Mouse (Mus musculus) kidney, adult 2 months (tissue): Measurements from ENCODE around the gene Mical3. TPM values are rescaled to one million over a fixed set of nuclear protein-coding genes. Genes with fewer than 3 reads are reported as not detected.

Experiments
- DNase-seq: peaks from one replicate; pipeline ENCODE4 v3.0.0; 2021
- H3K27ac ChIP-seq: fragments of 200-500 bp; 2 replicates; pipeline ENCODE4 v1.5.1; 2012; ENCODE audit warnings: low read depth, low read length, control low read depth, inconsistent platforms; ENCODE audit not compliant: insufficient read depth
- H3K27me3 ChIP-seq: fragments of 200-500 bp; replicated peaks from 2 replicates; pipeline ENCODE4 v1.6.1; 2012; ENCODE audit warnings: mild to moderate bottlenecking, moderate library complexity, low read length, inconsistent platforms; ENCODE audit not compliant: control insufficient read depth, insufficient read depth
- H3K36me3 ChIP-seq: fragments of 200-500 bp; 2 replicates; pipeline ENCODE4 v1.6.1; 2012; ENCODE audit warnings: mild to moderate bottlenecking, moderate library complexity, low read length, inconsistent platforms; ENCODE audit not compliant: control insufficient read depth, insufficient read depth
- H3K4me1 ChIP-seq: fragments of 200-500 bp; 2 replicates; pipeline ENCODE4 v1.6.1; 2011; ENCODE audit warnings: low read length; ENCODE audit not compliant: control insufficient read depth, insufficient read depth
- H3K4me3 ChIP-seq: fragments of 200-500 bp; 2 replicates; pipeline ENCODE4 v1.5.1; 2011; ENCODE audit warnings: mild to moderate bottlenecking, low read depth, low read length, control low read depth; ENCODE audit not compliant: insufficient read depth
- CTCF ChIP-seq: fragments of 200-500 bp; conservative IDR thresholded peaks from 2 replicates; pipeline ENCODE4 v1.5.1; 2011; ENCODE audit warnings: low read depth, mild to moderate bottlenecking, control low read depth, low read length, moderate library complexity, mixed read lengths; ENCODE audit not compliant: insufficient read depth, insufficient read length
- POLR2A ChIP-seq: fragments of 200-500 bp; IDR thresholded peaks from one replicate; pipeline ENCODE4 v1.6.1; 2011; ENCODE audit warnings: low read depth, low read length, control low read depth
- whole genome bisulfite sequencing: fragments of 180-500 bp; shearing (Covaris S2); methylation state at CpG from one replicate; pipeline ENCODE4 v1.1.7; 2018; 5-methylcytosine and 5-hydroxymethylcytosine counted together
- polyA plus RNA-seq: library from polyadenylated mRNA; depleted of rRNA; stranded (reverse); fragments of >200 nt; gene quantifications from 2 replicates; pipeline ENCODE4 v1.2.3, GENCODE M21; 2012; rRNA removed

The Mical3 gene
- polyA plus RNA-seq, result 16.1 and 17.5 TPM in 2 replicates

- peaks cover 2% of the 10 kb centered on the region; the same call in 1 of the 2 replicates for H3K4me1 ChIP-seq
- peak within 1 kb of the TSS; percentile 15; the same call in 1 of the 2 replicates for H3K4me3 ChIP-seq
- no peaks in the 10 kb centered on the region; the same call in 1 of the 2 replicates for H3K27me3 ChIP-seq
- H3K36me3 ChIP-seq, result no peaks in the 10 kb centered on the region
- no peak within 1 kb of the TSS for H3K27ac ChIP-seq
- WGBS, result 5% methylated on average over 17 of the region's 17 CpGs
- DNase-seq, result no peak
- TF ChIP-seq CTCF (no peak), POLR2A (no peak)
These were observed at the start of gene Mical3 for GRCm38 (mm10) chr6:121130773-121131172. Gene Mical3, minus strand, starts transcription at chr6:121130999.

- no peaks in the 10 kb centered on the region for H3K36me3 ChIP-seq
- DNase-seq, result no peak
- no peaks in the 10 kb centered on the region for H3K27me3 ChIP-seq
- no peak overlapping the region for H3K4me3 ChIP-seq
- TF ChIP-seq POLR2A (no peak), CTCF (no peak)
- WGBS, result 62% methylated on average over 7 of the region's 7 CpGs
- H3K4me1 ChIP-seq, result peaks cover 12% of the 10 kb centered on the region; the same call in 1 of the 2 replicates
- no peak overlapping the region for H3K27ac ChIP-seq
These were observed 49.0 kb upstream of the Mical3 start for GRCm38 (mm10) chr6:121179846-121180245.

GRCm38 (mm10) chr6:121178700-121179358 lies 48.0 kb upstream of the Mical3 start:
- no peak overlapping the region for H3K4me3 ChIP-seq
- DNase-seq, result peak; percentile 74
- H3K27ac ChIP-seq, result no peak overlapping the region
- no peaks in the 10 kb centered on the region for H3K36me3 ChIP-seq
- H3K4me1 ChIP-seq, result peaks cover 10% of the 10 kb centered on the region; the same call in 1 of the 2 replicates
- WGBS, result 59% methylated on average over 7 of the region's 7 CpGs
- TF ChIP-seq CTCF (0 out of 2 replicates have a peak, but pooled peaks have one; percentile 28), POLR2A (no peak)
- H3K27me3 ChIP-seq, result no peaks in the 10 kb centered on the region

GRCm38 (mm10) chr6:121177118-121177708 lies 46.4 kb upstream of the Mical3 start:
- peak; percentile 70 for DNase-seq
- Histone ChIP-seq H3K36me3 (no peaks in the 10 kb centered on the region), H3K4me3 (no peak overlapping the region), H3K4me1 (peaks cover 10% of the 10 kb centered on the region; the same call in 1 of the 2 replicates), H3K27ac (no peak overlapping the region), H3K27me3 (no peaks in the 10 kb centered on the region)
- 59% methylated on average over 7 of the region's 7 CpGs for WGBS
- no peak for TF ChIP-seq POLR2A
- TF ChIP-seq CTCF, result no peak

GRCm38 (mm10) chr6:121176731-121177098 lies 45.9 kb upstream of the Mical3 start:
- no peak overlapping the region for H3K4me3 ChIP-seq
- no peaks in the 10 kb centered on the region for H3K27me3 ChIP-seq
- peaks cover 10% of the 10 kb centered on the region; the same call in 1 of the 2 replicates for H3K4me1 ChIP-seq
- no peak for TF ChIP-seq POLR2A
- TF ChIP-seq CTCF, result no peak
- no peaks in the 10 kb centered on the region for H3K36me3 ChIP-seq
- DNase-seq, result no peak
- 73% methylated on average over 4 of the region's 4 CpGs for WGBS
- H3K27ac ChIP-seq, result no peak overlapping the region

GRCm38 (mm10) chr6:121176011-121176730 lies 45.4 kb upstream of the Mical3 start:
- TF ChIP-seq CTCF (no peak), POLR2A (no peak)
- 63% methylated on average over 14 of the region's 14 CpGs for WGBS
- DNase-seq, result no peak
- H3K36me3 ChIP-seq, result no peaks in the 10 kb centered on the region
- H3K4me3 ChIP-seq, result no peak overlapping the region
- no peaks in the 10 kb centered on the region for H3K27me3 ChIP-seq
- no peak overlapping the region for H3K27ac ChIP-seq
- peaks cover 10% of the 10 kb centered on the region; the same call in 1 of the 2 replicates for H3K4me1 ChIP-seq

- no peak for DNase-seq
- peaks cover 10% of the 10 kb centered on the region; the same call in 1 of the 2 replicates for H3K4me1 ChIP-seq
- H3K4me3 ChIP-seq, result no peak overlapping the region
- no peak overlapping the region for H3K27ac ChIP-seq
- H3K27me3 ChIP-seq, result no peaks in the 10 kb centered on the region
- TF ChIP-seq POLR2A, result no peak
- TF ChIP-seq CTCF, result no peak
- WGBS, result 94% methylated on average over 6 of the region's 6 CpGs
- H3K36me3 ChIP-seq, result no peaks in the 10 kb centered on the region
These were observed 44.0 kb upstream of the Mical3 start for GRCm38 (mm10) chr6:121174761-121175160.
